Mouse (Mus musculus) CD4-positive, CD25-positive, alpha-beta regulatory T cell, adult 2 months (primary cell): Measurements from ENCODE around the gene Uts2.
"Not testable (repeated sequence)": the region's sequence is repeated elsewhere in the genome, so short reads cannot be mapped to it uniquely, and the experiment has no call there.

Experiments used
- DNase-seq: peaks from one replicate; pipeline ENCODE4 v3.0.0-alpha.2; 2012; ENCODE audit warnings: low read depth, low spot score

The Uts2 gene

GRCm38 (mm10) chr4:151010316-151010715, 13.4 kb downstream of the Uts2 start:
- no peak for DNase-seq

GRCm38 (mm10) chr4:151015946-151016345, 19.0 kb downstream of the Uts2 start:
- no peak for DNase-seq

- not testable (repeated sequence) for DNase-seq
Observed at GRCm38 (mm10) chr4:151017356-151017755, 20.5 kb downstream of the Uts2 start.

- DNase-seq = no peak
Observed at GRCm38 (mm10) chr4:151024152-151024551, 27.3 kb downstream of the Uts2 start.

- peak; percentile 58 for DNase-seq
Observed at GRCm38 (mm10) chr4:151027001-151027400, 30.1 kb downstream of the Uts2 start.

- no peak for DNase-seq
Observed at GRCm38 (mm10) chr4:151036521-151036920, 39.6 kb downstream of the Uts2 start.

GRCm38 (mm10) chr4:151037800-151038199, 40.9 kb downstream of the Uts2 start:
- no peak for DNase-seq

- DNase-seq = no peak
Observed at GRCm38 (mm10) chr4:151041506-151041905, 44.6 kb downstream of the Uts2 start.

- DNase-seq = no peak
Observed at GRCm38 (mm10) chr4:151043281-151043680, 46.4 kb downstream of the Uts2 start.

GRCm38 (mm10) chr4:151044037-151044943, 47.4 kb downstream of the Uts2 start, which contains the start of gene Per3:
Gene Per3 (minus strand): TSS chr4:151044665.
- DNase-seq = peak; percentile 94

GRCm38 (mm10) chr4:151044944-151045570, 48.2 kb downstream of the Uts2 start:
- DNase-seq = peak; percentile 34

GRCm38 (mm10) chr4:151046524-151046923, 49.6 kb downstream of the Uts2 start:
- DNase-seq = no peak

- DNase-seq = no peak
Observed at GRCm38 (mm10) chr4:151051162-151051561, 54.3 kb downstream of the Uts2 start.
